Mouse (Mus musculus) liver, embryonic 16.5 days (tissue): ENCODE data around the gene Olfr1393. TPM values are rescaled to one million over a fixed set of nuclear protein-coding genes. Genes with fewer than 3 reads are reported as not detected.
"Not testable (repeated sequence)": the region's sequence is repeated elsewhere in the genome, so short reads cannot be mapped to it uniquely, and the experiment has no call there.

ENCODE experiments used
- ATAC-seq: fragments of 200-750 bp; cut with Nextera tagmentation; 2 replicates; pipeline ENCODE4 v1.8.0; 2017; ENCODE audit warnings: low read depth, mild to moderate bottlenecking, moderate number of reproducible peaks, moderate library complexity
- H3K27ac ChIP-seq: fragments of 300-500 bp; sonication (generic); 2 replicates; pipeline ENCODE4 v1.5.1; 2014; ENCODE audit warnings: mild to moderate bottlenecking, low read length
- H3K27me3 ChIP-seq: fragments of 300-500 bp; sonication (generic); 2 replicates; pipeline ENCODE4 v1.6.1; 2014; ENCODE audit warnings: low read depth, low read length, mixed read lengths; ENCODE audit not compliant: control insufficient read depth, insufficient read depth
- H3K36me3 ChIP-seq: fragments of 300-500 bp; sonication (generic); 2 replicates; pipeline ENCODE4 v1.6.1; 2014; ENCODE audit warnings: mild to moderate bottlenecking; ENCODE audit not compliant: control insufficient read depth, insufficient read depth
- H3K4me1 ChIP-seq: fragments of 300-500 bp; sonication (generic); 2 replicates; pipeline ENCODE4 v1.6.1; 2014; ENCODE audit warnings: low read depth, low read length, mixed read lengths; ENCODE audit not compliant: control insufficient read depth
- H3K4me2 ChIP-seq: fragments of 300-500 bp; sonication (generic); 2 replicates; pipeline ENCODE4 v1.6.1; 2014; ENCODE audit warnings: low read depth, low read length, mixed read lengths
- H3K4me3 ChIP-seq: fragments of 300-500 bp; sonication (generic); 2 replicates; pipeline ENCODE4 v1.5.1; 2014; ENCODE audit warnings: low read depth, mild to moderate bottlenecking, low read length
- H3K9ac ChIP-seq: fragments of 300-500 bp; sonication (generic); 2 replicates; pipeline ENCODE4 v1.6.1; 2014; ENCODE audit warnings: low read depth, low read length
- H3K9me3 ChIP-seq: fragments of 300-500 bp; sonication (generic); replicated peaks from 2 replicates; pipeline ENCODE4 v1.6.1; 2016; ENCODE audit warnings: low read length; ENCODE audit not compliant: control insufficient read depth
- WGBS: fragments of 180-500 bp; shearing (Covaris S2); extraction: QIAGEN DNeasy Blood & Tissue Kit; methylation state at CpG from one replicate; pipeline ENCODE4 v1.1.7; 2014; ENCODE audit not compliant: insufficient replicate concordance; 5-methylcytosine and 5-hydroxymethylcytosine counted together
- polyA plus RNA-seq: library from polyadenylated mRNA; unstranded; fragments of >200 nt; fragmentation: Nextera tagmentation; extraction: Ambion mirVana; gene quantifications from 2 replicates; pipeline ENCODE4 v1.2.1, GENCODE M21; 2015

Gene Olfr1393
- polyA plus RNA-seq, 1 experiment from 2014 or later, result 0.06 TPM

DNA sequence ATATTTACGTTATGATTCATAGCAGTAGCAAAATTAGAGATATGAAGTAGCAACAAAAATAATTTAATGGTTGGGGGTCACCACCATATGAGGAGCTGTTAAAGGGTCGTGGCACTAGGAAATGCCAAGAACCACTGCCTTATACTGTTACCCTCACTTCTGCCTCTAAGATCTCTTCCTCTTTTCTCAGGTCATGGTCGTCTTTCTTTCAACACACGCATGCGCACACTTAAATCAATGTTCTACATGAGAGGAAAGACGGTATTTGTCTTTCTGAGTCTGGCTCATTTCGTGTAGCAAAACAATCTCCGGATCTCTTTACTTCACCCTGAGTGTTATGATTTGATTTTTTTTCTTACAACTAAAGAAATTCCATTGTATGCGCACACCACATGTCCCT is 8.3 kb upstream of the Olfr1393 start:
- ATAC-seq, result no peak
- Histone ChIP-seq H3K4me3 (no peak overlapping the region), H3K27me3 (no peaks in the 10 kb centered on the region), H3K9me3 (no peaks in the 10 kb centered on the region), H3K36me3 (no peaks in the 10 kb centered on the region), H3K9ac (no peak overlapping the region), H3K4me2 (no peak overlapping the region), H3K27ac (no peak overlapping the region), H3K4me1 (peaks cover 8% of the 10 kb centered on the region)
- 70% methylated on average over 9 of the region's 9 CpGs for WGBS

- H3K4me1 ChIP-seq, result peaks cover 8% of the 10 kb centered on the region
- no peaks in the 10 kb centered on the region for H3K36me3 ChIP-seq
- no peak for ATAC-seq
- no peaks in the 10 kb centered on the region for H3K9me3 ChIP-seq
- WGBS, result 68% methylated on average over 4 of the region's 4 CpGs
- H3K4me3 ChIP-seq, result no peak overlapping the region
- H3K9ac ChIP-seq, result no peak overlapping the region
- H3K27me3 ChIP-seq, result no peaks in the 10 kb centered on the region
- H3K27ac ChIP-seq, result no peak overlapping the region
- no peak overlapping the region for H3K4me2 ChIP-seq
Observed at GRCm38 (mm10) chr11:49270368-49270767, 7.7 kb upstream of the Olfr1393 start.

DNA sequence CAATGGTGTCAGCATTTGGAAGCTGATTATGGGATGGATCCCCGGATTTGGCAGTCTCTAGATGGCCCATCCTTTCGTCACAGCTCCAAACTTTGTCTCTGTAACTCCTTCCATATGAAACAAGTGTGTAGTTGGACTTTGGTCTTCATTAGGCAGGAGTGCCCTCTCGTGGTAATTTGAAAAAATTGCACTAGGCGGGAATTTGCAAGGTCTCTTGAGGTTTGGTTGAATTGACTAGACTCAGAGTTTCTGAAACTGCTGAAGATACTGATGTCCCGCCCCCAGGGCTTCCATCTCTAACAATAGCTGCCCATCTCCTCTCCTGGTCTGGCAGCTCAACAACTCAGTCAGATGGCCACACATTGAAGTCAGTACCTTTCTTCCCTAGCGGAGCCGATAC is 6.8 kb upstream of the Olfr1393 start:
- WGBS, result 30% methylated on average over 7 of the region's 7 CpGs
- no peaks in the 10 kb centered on the region for H3K9me3 ChIP-seq
- H3K27ac ChIP-seq, result no peak overlapping the region
- no peak for ATAC-seq
- H3K36me3 ChIP-seq, result no peaks in the 10 kb centered on the region
- no peak overlapping the region for H3K4me2 ChIP-seq
- peaks cover 6% of the 10 kb centered on the region for H3K4me1 ChIP-seq
- H3K9ac ChIP-seq, result no peak overlapping the region
- H3K4me3 ChIP-seq, result no peak overlapping the region
- no peaks in the 10 kb centered on the region for H3K27me3 ChIP-seq

GRCm38 (mm10) chr11:49273834-49274519 is 4.1 kb upstream of the Olfr1393 start:
- H3K4me1 ChIP-seq, result no peaks in the 10 kb centered on the region
- ATAC-seq, result no peak
- H3K4me2 ChIP-seq, result no peak overlapping the region
- no peaks in the 10 kb centered on the region for H3K9me3 ChIP-seq
- no peaks in the 10 kb centered on the region for H3K36me3 ChIP-seq
- H3K27ac ChIP-seq, result no peak overlapping the region
- no peak overlapping the region for H3K4me3 ChIP-seq
- 56% methylated on average over 11 of the region's 11 CpGs for WGBS
- H3K9ac ChIP-seq, result no peak overlapping the region
- H3K27me3 ChIP-seq, result no peaks in the 10 kb centered on the region

GRCm38 (mm10) chr11:49284982-49285381 is 6.9 kb downstream of the Olfr1393 start, which contains the start of gene Olfr1392:
TSS of gene Olfr1392 (plus strand) at chr11:49285282.
- not testable (repeated sequence) for H3K9ac ChIP-seq, ATAC-seq, H3K9me3 ChIP-seq, H3K4me3 ChIP-seq, H3K4me1 ChIP-seq, H3K4me2 ChIP-seq, H3K27me3 ChIP-seq, H3K36me3 ChIP-seq, H3K27ac ChIP-seq
- 26% methylated on average over 1 of the region's 1 CpGs for WGBS

GRCm38 (mm10) chr11:49287251-49287650 is 9.1 kb downstream of the Olfr1393 start:
- Histone ChIP-seq H3K9ac (no peak overlapping the region), H3K36me3 (no peaks in the 10 kb centered on the region), H3K27ac (no peak overlapping the region), H3K4me1 (no peaks in the 10 kb centered on the region), H3K27me3 (no peaks in the 10 kb centered on the region), H3K4me3 (no peak overlapping the region), H3K4me2 (no peak overlapping the region), H3K9me3 (no peaks in the 10 kb centered on the region)
- 46% methylated on average over 2 of the region's 2 CpGs for WGBS
- ATAC-seq, result no peak

GRCm38 (mm10) chr11:49292777-49293176 is 14.7 kb downstream of the Olfr1393 start:
- no peak overlapping the region for H3K4me3 ChIP-seq
- 48% methylated on average over 3 of the region's 3 CpGs for WGBS
- H3K36me3 ChIP-seq, result no peaks in the 10 kb centered on the region
- no peak for ATAC-seq
- no peak overlapping the region for H3K4me2 ChIP-seq
- no peaks in the 10 kb centered on the region for H3K9me3 ChIP-seq
- no peak overlapping the region for H3K9ac ChIP-seq
- H3K27ac ChIP-seq, result no peak overlapping the region
- no peaks in the 10 kb centered on the region for H3K4me1 ChIP-seq
- H3K27me3 ChIP-seq, result no peaks in the 10 kb centered on the region

DNA sequence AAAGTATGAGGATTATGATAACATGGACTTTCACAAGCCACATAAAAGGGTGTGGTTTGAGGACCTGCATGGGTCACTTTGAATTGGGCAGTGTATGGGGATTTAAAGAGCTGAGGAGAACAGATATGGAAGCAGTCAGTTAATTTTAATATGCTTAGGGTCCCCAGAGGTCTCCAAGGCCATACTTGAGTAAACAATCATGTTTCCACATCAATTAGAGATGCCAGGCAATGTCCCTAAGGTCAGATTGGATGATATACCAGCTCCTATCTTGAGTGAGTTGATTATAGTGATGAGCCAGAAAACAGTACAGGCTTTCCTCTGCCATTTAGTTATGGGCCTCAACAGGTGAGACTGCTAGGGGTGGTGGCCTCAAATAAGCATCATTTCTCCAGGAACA is 26.3 kb downstream of the Olfr1393 start, which contains the start of gene Olfr10:
Gene Olfr10 (plus strand): TSS at position 301 of the 400 bp plus-strand sequence.
- no peak for ATAC-seq
- Histone ChIP-seq H3K4me2 (no peak within 1 kb of the TSS), H3K4me3 (no peak within 1 kb of the TSS), H3K9ac (no peak within 1 kb of the TSS), H3K27me3 (no peaks in the 10 kb centered on the region), H3K4me1 (no peaks in the 10 kb centered on the region), H3K27ac (no peak within 1 kb of the TSS), H3K36me3 (no peaks in the 10 kb centered on the region), H3K9me3 (no peaks in the 10 kb centered on the region)

GRCm38 (mm10) chr11:49308547-49308946 is 30.4 kb downstream of the Olfr1393 start:
- not testable (repeated sequence) for H3K9me3 ChIP-seq, H3K4me1 ChIP-seq, H3K27me3 ChIP-seq, H3K4me2 ChIP-seq, ATAC-seq, H3K9ac ChIP-seq, H3K27ac ChIP-seq, H3K36me3 ChIP-seq, H3K4me3 ChIP-seq
- WGBS, result 42% methylated on average over 5 of the region's 5 CpGs
